Mouse (Mus musculus) left cerebral cortex, adult 9 months (tissue): ENCODE measurements around the gene Creld1.

Experiments used
- DNase-seq, 2 experiments: peaks; one replicate each; pipeline ENCODE4 v3.0.0; 2022; ENCODE audit warnings: low spot score in 2 of 2

Creld1 gene

DNA sequence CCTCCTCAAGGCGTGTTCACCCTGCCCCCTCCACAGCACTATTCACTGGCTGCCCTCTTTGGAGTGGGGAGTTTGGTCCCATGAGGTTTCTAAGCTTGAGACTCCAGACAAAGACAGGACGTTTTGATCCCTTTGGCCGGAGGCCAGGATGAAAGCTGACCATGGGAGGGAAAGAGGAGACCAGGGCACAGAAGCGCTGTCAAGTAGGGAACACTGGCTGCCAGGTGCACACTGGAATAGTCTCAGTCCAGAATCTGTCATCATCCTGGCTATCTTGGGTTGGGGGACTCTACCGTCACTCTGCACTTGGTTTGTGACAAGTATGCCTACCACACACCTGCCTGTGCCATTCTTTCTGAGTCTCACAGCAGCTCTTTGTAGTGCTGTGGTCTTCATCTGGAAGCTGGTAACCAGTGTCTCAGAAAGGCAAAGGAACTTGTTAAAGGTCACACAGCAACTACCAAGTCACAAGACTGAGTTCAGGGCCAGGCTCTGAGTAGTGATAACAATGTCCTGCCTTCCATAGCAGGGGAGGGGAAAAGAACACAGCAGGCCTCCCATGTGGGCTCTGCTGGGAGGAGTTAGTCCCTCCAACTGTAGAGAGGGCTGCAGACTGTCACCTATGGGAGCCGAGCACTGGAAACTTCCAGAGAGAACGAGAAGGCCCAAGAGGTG lies 25.3 kb downstream of the Creld1 start:
- DNase-seq = no peak

DNA sequence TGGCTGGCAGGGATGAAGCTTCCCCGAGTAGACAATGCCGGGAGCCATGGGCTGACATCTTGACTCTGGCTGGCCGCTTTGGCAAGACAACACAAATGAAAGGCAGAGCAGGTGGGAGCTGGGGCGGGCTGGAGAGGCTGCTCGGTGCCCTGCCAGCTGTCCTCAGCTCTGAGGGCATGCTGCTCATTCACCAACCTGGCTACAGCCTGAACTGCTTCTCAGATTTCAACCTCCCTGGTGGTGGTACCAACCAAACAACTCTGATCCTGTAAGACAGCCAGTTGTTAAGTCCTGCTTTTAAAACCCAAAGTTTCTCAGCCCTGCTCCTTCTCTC lies 25.8 kb downstream of the Creld1 start:
- DNase-seq = no peak

DNA sequence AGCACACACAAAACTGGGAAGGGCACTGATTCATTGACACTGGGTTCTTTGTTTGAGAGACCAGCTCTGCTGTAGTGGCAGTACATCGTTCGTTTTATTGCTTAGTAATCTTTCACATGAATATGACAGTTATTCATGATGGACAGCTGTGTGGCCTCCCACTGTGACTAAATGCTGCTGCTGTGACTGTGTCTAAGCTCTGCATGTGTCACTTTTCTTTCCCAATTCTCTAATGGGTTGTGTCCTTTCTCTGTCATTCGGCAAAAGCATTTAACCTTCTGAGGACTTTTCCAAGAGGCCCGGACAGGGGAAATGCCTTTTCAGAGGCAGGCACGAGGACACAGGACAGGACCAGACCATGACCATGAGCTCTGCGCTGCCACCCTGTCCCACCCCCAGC lies 30.8 kb downstream of the Creld1 start:
- DNase-seq = no peak

DNA sequence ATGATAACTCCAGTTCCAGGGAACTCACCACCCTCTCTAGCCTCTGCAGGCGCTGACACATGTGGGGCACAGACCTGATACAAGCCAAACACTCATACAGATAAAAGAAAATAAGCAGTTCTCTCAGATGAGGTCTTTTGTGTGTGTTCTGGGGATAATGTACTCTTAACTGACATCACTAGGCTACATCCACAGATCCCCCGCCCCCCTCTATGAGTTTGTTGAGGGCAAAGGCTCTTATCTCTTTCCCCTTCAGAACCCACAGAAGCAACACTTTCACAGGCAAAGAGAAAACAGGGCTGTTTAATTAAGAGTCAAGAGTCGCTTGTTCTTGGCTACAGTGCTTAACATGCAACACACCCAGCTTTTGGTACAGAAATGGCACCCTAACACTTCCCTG lies 31.5 kb downstream of the Creld1 start:
- DNase-seq = no peak

DNA sequence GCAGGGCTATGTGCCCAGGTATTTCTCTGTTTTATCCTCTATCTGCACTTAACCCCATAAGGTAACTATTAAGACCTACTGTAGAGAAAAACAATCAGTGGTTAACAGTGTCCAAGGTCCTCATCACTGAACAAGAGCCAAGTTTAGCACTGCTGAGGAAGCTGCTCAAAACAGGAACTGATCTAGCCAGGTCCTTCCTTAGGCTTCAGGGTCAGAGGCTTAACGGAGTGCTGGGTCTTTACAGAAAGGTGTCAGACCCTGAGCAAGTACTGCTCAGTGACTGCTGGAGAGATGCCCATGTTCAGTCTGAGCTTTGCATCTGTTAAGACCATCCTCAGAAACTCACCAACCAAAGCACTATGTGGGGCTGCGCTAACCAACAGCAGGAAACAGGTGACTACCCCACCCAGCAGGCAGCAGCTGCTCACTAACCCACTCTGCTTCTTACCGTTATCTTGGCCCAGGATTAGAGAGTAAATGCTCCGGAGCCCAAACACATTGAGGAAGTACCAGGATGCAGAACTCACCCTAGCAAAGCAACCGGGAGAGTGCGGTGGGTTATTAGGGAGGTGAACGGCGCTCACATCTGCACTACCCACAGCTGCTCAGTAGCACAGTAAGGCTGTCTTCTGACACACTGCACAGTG lies 34.5 kb downstream of the Creld1 start:
- DNase-seq = no peak

DNA sequence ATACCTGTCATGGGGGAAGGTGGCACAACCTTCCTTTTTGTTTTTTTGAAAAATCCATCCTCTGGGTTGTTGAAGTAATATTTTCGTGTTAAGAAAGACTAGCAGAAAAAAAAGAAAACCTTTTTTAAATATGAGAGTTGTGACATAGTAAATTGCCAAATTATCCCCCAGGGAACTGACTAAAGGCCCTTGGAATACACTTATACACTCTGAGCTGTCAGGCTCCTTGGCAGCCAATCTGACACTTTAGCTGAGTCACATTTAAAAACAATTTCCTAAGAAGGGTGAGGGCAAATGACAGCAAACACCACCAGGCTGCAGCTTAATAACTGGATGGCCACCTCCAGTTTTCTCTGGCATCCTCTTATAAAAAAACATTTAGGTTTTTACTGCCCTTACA lies 39.2 kb downstream of the Creld1 start:
- no peak for DNase-seq

DNA sequence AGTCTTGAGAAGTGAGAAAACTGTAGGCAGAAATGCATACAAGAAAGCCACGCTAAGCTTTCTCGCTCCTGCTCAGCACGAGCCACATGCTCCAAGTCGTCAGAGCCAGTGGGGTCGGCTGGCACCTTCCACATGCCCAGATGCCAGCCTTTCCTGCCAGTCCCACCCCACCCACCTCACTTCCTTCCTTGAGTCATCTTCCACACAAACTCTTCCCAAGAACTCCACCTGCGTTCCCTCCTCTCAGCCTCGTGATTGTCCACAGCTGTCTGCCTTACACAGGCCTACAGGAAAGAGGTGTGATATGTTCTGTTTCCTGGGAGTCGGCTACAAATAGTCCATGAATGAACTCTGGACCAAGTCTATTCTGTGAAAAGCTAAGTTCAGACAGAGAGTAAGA lies 40.3 kb downstream of the Creld1 start:
- DNase-seq = peak in 1 of 2 experiments; percentile 52

DNA sequence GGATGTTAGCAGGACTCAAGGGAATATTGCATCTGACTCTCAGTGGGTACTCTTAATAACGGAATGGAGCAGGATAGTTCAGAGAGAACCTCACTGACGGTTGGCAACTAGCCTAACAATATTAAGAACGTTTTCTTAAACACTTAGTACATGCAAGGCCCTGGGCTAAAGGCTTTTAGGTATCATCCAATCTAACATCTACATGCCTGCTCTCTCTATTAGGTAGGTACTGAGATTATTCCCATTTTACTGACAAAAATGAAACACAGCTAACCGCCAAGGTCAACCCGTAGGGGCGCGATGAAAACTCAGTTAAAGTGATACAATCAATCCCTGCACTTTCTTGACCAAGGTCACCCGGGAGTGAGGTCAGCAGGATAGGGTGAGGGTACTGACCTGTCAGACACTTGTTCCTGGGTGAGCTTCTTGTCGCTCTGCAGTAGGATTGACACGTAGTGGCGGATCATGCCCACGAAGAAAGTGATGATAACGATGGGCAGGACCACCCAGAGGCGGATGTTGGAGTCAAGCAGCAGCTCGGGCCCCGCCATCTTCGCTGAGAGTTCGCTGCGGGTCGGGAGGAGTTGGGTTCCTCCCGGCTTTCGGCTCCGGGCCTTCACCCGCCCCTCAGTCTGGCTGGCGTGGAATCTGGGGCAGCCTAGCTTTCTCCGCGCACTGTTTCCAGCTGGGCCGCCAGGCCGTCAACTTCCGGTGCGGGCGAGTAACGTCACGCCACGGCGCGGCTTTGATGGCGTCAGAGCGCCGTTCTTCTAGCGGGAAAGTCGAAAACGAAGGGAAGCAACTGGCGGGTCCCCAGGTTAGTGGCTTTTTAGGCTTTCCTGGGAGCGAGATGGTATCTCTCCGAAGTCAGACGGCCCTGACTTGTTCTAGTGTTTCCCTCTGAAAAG lies 48.1 kb downstream of the Creld1 start, which contains the start of the genes Emc3 and Fancd2:
Emc3 (minus strand) TSS at position 721 of the 908 bp plus-strand sequence.
Fancd2 (plus strand) TSS at position 751 of the 908 bp plus-strand sequence.
- DNase-seq = peak; percentile 61 to 92

DNA sequence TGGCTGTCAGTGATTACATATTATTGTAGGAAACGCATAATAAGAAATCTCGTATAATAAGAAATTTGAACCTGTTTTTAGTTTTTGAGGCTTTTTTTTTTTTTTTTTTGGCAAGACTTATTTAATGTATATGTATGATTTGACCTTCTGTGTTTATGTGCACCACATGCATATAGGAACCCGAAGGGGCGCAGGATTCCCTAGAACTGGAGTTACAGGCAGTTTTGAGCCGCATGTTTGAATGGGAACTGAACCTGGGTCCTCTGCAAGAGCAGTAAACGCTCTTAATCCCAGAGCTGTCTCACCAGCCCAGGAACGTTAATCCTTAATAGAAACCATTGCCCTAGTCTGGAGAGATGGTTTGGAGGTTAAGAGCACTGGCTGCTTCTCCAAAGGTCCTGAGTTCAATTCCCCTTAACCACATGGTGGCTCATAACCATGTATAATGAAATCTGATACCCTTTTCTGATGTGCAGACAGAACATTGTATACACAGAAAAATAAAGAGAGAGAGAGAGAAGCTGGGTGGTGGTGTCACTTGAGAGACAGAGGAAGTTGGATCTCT lies 48.8 kb downstream of the Creld1 start:
- no peak for DNase-seq

DNA sequence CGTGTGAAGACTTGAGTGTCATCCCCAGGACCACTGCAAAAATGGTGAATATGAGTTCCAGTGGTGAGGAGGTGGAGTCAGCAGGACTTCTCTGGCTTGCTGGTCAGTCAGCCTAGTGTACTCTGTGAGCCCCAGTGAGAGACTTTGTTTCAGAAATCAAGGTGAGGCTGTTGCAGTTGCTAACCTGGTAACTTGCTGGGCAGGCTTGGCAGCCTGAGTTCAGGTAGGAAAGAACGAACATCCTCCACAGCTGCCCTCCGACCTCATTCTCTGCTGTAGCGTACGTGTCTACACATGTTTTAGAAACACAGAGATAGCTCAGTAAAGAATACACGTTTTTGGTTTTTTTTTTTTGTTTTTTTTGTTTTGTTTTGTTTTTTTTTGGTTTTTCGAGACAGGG lies 51.8 kb downstream of the Creld1 start:
- no peak for DNase-seq

DNA sequence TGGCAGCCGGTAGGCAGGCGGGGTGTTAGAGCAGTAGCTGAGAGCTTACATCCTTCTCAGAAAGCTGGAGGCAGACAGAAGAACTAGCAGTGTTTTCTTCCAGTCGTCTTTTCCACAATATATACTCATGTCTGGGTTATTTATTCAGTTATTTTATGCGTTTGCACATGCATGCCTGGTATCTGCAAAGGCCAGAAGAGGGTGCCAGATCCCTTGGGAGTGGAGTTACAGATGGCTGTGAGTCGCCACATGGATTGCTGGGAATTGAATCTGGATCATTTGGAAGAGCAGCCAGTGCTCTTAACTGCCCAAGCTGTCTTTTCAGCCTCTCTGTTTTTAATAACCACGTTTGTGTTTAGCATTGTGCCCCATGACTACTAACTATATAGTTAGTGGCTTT lies 58.5 kb downstream of the Creld1 start:
- DNase-seq = no peak
